Mouse (Mus musculus): Measurements from ENCODE around the gene Ch25h. TPM values are rescaled to one million over a fixed set of nuclear protein-coding genes. Genes with fewer than 3 reads are reported as not detected.
A peak's percentile ranks its signal among the peaks of the same experiment; 100 is the strongest.

The Ch25h gene
- total and polyA plus RNA-seq, 3 experiments, result not detected

DNA sequence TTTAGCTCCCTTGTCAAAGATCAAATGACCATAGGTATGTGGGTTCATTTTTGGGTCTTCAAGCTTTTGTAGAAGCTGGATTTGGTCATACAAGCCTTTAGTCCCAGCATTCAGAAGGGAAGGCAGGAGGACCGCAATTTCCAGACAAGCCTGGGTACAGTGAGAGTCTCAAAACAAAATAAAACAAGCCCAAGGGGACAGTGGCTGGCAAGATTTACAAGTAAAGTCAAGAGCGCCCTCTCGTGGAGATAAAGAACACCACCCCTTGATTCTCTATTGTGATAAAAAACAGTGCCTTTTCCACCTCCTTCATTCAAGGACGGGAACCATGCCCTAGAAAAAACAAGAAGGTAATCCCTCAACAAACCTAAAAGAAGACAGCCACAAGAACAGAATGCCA is 8.6 kb upstream of the Ch25h start (continued):
- TF ChIP-seq SIN3A (IDR thresholded peaks at IDR 0.05; ENCODE audit: low read length), result no peak
- no peak for TF ChIP-seq E2F4 (IDR thresholded peaks at IDR 0.05; ENCODE audit: insufficient replicate concordance, low read depth, low read length)
- TF ChIP-seq NRF1 (IDR thresholded peaks at IDR 0.05; ENCODE audit: low read depth, low read length), result no peak
- no peak for TF ChIP-seq MAZ (IDR thresholded peaks at IDR 0.05; ENCODE audit: low read depth, low read length)
- TF ChIP-seq RCOR1 (conservative IDR thresholded peaks at IDR 0.05; ENCODE audit: low read depth, low read length), result no peak
- no peak for TF ChIP-seq ZMIZ1 (IDR thresholded peaks at IDR 0.05; ENCODE audit: low read depth, low read length)
- no peak for TF ChIP-seq ELF1 (IDR thresholded peaks at IDR 0.05; ENCODE audit: low read depth, low read length)
- no peak for TF ChIP-seq USF1 (IDR thresholded peaks at IDR 0.05; ENCODE audit: low read depth, low read length)

DNA sequence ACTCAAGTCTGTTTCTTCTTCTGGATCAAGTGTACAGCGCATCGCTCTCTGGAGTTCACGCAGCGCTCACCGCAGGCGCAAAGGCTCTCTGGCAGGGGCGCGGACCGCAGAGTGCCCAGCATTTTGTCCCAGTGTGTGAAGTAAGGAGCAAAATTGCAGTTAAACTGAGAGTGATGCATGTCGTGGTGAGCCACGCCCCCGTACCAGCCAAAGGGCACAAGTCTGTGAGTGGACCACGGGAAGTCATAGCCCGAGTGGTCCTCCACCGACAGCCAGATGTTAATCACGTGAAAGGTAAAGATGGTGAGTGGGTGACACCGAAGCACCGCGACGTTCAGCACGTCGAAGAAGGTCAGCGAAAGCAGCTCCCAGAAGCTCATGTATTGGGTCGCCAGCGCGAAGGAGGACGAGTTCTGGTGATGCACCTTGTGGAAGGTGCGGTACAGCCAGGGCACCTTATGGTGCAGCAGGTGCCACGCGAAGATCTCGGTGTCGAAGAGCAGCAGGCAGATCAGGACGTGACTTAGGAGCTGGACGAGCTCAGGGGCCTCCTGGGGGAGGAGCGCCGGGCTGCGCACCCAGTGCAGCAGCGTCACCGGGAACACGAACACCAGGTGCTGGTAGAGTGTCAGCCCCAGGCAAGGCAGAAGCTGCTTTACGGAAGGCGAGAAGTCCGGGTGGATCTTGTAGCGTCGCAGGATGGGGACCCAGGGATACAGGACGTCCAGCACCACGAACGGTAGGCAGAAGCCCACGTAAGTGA is 555 bp downstream of the Ch25h start:
- dilution Hi-C loops (cut with MboI; ENCODE audit: extremely low pct_ligation_motif_present, extremely low pct_unique_long_range_greater_than_20kb, low sequenced_read_pairs), result no loop called here
- Histone ChIP-seq H3K36me3 (replicated peaks in 1 of 2; ENCODE audit: control insufficient read depth in 1 of 2, insufficient read depth in 1 of 2, low read length in 1 of 2) (no peaks in the 10 kb centered on the region), H3K4me3 (replicated peaks in 1 of 3; ENCODE audit: low read depth in 2 of 3, low read length in 2 of 3, poor library complexity in 1 of 3) (peak overlapping the region; percentile 15 to 45 (median 17)), H3K4me1 (ENCODE audit: control insufficient read depth in 1 of 2, insufficient read depth in 2 of 2) (peaks cover 8 to 11% of the 10 kb centered on the region in 2 experiments), H3K4me2 (ENCODE audit: insufficient read depth, low read depth, poor library complexity, severe bottlenecking) (peak overlapping the region; percentile 78), H3K27me3 (replicated peaks) (no peaks in the 10 kb centered on the region), H3K9ac (ENCODE audit: insufficient read depth, low read depth) (no peak overlapping the region), H3K9me3 (replicated peaks; ENCODE audit: low read length) (no peaks in the 10 kb centered on the region), H3K79me2 (replicated peaks; ENCODE audit: control insufficient read depth, extremely low read depth, insufficient read depth, poor library complexity, severe bottlenecking) (no peaks in the 10 kb centered on the region), H3K27ac (ENCODE audit: insufficient read depth, low read depth) (no peak overlapping the region)
- TF ChIP-seq IRF4 (IDR thresholded peaks at IDR 0.05; ENCODE audit: low read depth, low read length) (no peak), KAT2A (IDR thresholded peaks at IDR 0.05; ENCODE audit: insufficient replicate concordance, low read length) (no peak), GABPA (IDR thresholded peaks at IDR 0.05; ENCODE audit: insufficient replicate concordance, low read depth, low read length) (no peak), SIN3A (IDR thresholded peaks at IDR 0.05; ENCODE audit: low read length) (no peak), NELFE (IDR thresholded peaks at IDR 0.05; ENCODE audit: low read depth, low read length) (no peak), USF1 (IDR thresholded peaks at IDR 0.05; ENCODE audit: low read depth, low read length) (no peak), RCOR1 (conservative IDR thresholded peaks at IDR 0.05; ENCODE audit: low read depth, low read length) (no peak), JUND (conservative IDR thresholded peaks at IDR 0.05; ENCODE audit: low read depth, low read length) (no peak), ELF1 (IDR thresholded peaks at IDR 0.05; ENCODE audit: low read depth, low read length) (no peak), CHD1 (IDR thresholded peaks at IDR 0.05; ENCODE audit: low read depth, low read length) (no peak), USF2 (conservative IDR thresholded peaks at IDR 0.05; ENCODE audit: low read depth, low read length) (no peak), NRF1 (IDR thresholded peaks at IDR 0.05; ENCODE audit: low read depth, low read length) (no peak), ZNF384 (IDR thresholded peaks at IDR 0.05; ENCODE audit: low read depth, low read length) (no peak)
- in situ Hi-C loops (cut with MboI; ENCODE audit: low pct_ligation_motif_present, low pct_unique_long_range_greater_than_20kb, low sequenced_read_pairs), result loop anchor here (10.0 kb wide), 2 partner anchors 140 to 230 kb away; no protein-coding TSS in a partner anchor
- DNase-seq (ENCODE audit: extremely low read depth), result no peak

All from CH12.LX (cell line).